Mouse (Mus musculus): Measurements from ENCODE around the gene Fbn1.

DNA sequence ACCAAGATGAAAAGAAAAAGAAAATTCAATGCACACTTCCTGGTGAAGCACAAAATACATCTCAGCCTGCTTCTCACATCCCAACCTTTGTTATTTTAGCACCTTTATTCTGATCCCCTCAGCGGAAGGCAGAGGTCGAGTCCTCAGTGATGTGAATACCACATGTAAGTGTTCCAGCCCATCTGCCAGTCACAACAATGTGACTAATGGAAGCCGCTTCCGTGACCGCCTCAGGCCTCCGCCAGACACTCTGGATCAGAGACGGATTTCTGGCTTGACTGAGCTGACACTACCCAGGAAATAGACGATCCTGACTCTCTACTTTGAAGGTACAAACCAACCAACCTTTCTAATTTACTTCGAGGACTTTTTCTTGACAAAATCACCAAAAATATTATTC, 22.9 kb downstream of the Fbn1 start:
- TF ChIP-seq CTCF (IDR thresholded peaks at IDR 0.05) (no peak), POLR2A (IDR thresholded peaks at IDR 0.05; ENCODE audit: insufficient read depth, low read depth, low read length) (no peak), EP300 (IDR thresholded peaks at IDR 0.05; ENCODE audit: insufficient read depth, low read depth, low read length) (peak; percentile 72; the same call in 1 of the 2 replicates)

Measured in heart, adult 2 months (tissue).